Mouse (Mus musculus) hindbrain, postnatal 0 days (tissue): ENCODE measurements around the gene Rnf185. TPM values are rescaled to one million over a fixed set of nuclear protein-coding genes. Genes with fewer than 3 reads are reported as not detected.

Experiments
- ATAC-seq: fragments of 200-750 bp; cut with Nextera tagmentation; 2 replicates; pipeline ENCODE4 v1.8.0; 2017; ENCODE audit warnings: mild to moderate bottlenecking, moderate TSS enrichment, moderate library complexity
- DNase-seq: peaks from one replicate; pipeline ENCODE4 v3.0.0-alpha.2; 2015; ENCODE audit warnings: low spot score
- H3K27ac ChIP-seq: fragments of 300-500 bp; sonication (generic); 2 replicates; pipeline ENCODE4 v1.5.1; 2014; ENCODE audit warnings: mild to moderate bottlenecking
- H3K27me3 ChIP-seq: fragments of 300-500 bp; sonication (generic); 2 replicates; pipeline ENCODE4 v1.6.1; 2014; ENCODE audit warnings: low read length, mixed read lengths; ENCODE audit not compliant: insufficient read depth
- H3K36me3 ChIP-seq: fragments of 300-500 bp; sonication (generic); 2 replicates; pipeline ENCODE4 v1.6.1; 2014; ENCODE audit warnings: low read length, mixed read lengths; ENCODE audit not compliant: insufficient read depth
- H3K4me1 ChIP-seq: fragments of 300-500 bp; sonication (generic); 2 replicates; pipeline ENCODE4 v1.6.1; 2014; ENCODE audit warnings: antibody characterized with exemption, low read length, mixed read lengths; ENCODE audit not compliant: insufficient read depth
- H3K4me2 ChIP-seq: fragments of 300-500 bp; sonication (generic); 2 replicates; pipeline ENCODE4 v1.6.1; 2014; ENCODE audit warnings: low read depth, mild to moderate bottlenecking, low read length, moderate library complexity, mixed read lengths
- H3K4me3 ChIP-seq: fragments of 300-500 bp; sonication (generic); 2 replicates; pipeline ENCODE4 v1.5.1; 2014; ENCODE audit warnings: low read length
- H3K9ac ChIP-seq: fragments of 300-500 bp; sonication (generic); replicated peaks from 2 replicates; pipeline ENCODE4 v1.6.1; 2014; ENCODE audit warnings: mild to moderate bottlenecking, low read length, moderate library complexity, mixed read lengths
- H3K9me3 ChIP-seq: fragments of 300-500 bp; sonication (generic); 2 replicates; pipeline ENCODE4 v1.6.1; 2016; ENCODE audit warnings: low read length, mixed read lengths
- CTCF ChIP-seq: IDR thresholded peaks from 2 replicates; pipeline ENCODE4 v1.5.1; 2016; ENCODE audit warnings: antibody characterized with exemption, control low read depth, low read depth
- WGBS: fragments of 180-500 bp; shearing (Covaris S2); extraction: QIAGEN DNeasy Blood & Tissue Kit; methylation state at CpG from one replicate; pipeline ENCODE4 v1.1.7; 2014; 5-methylcytosine and 5-hydroxymethylcytosine counted together
- polyA plus RNA-seq: library from polyadenylated mRNA; unstranded; fragments of >200 nt; fragmentation: Nextera tagmentation; extraction: Ambion mirVana; gene quantifications from 2 replicates; pipeline ENCODE4 v1.2.1, GENCODE M21; 2015
- total RNA-seq: library from RNA; depleted of rRNA; stranded (reverse); fragments of >200 nt; gene quantifications from 2 replicates; pipeline ENCODE4 v1.2.3, GENCODE M21; 2014

Rnf185 gene
- total and polyA plus RNA-seq, 2 experiments from 2014 or later = 36.1 to 36.6 TPM

- Histone ChIP-seq H3K27ac (no peak overlapping the region), H3K9ac (no peak overlapping the region), H3K27me3 (no peaks in the 10 kb centered on the region), H3K4me2 (no peak overlapping the region), H3K9me3 (no peaks in the 10 kb centered on the region), H3K36me3 (no peaks in the 10 kb centered on the region), H3K4me1 (no peaks in the 10 kb centered on the region), H3K4me3 (no peak overlapping the region)
- no peak for TF ChIP-seq CTCF
- 77% methylated on average over 4 of the region's 4 CpGs for WGBS
- ATAC-seq (no peak), DNase-seq (no peak)
Measured at GRCm38 (mm10) chr11:3433809-3434208, 18.4 kb downstream of the Rnf185 start.

- Histone ChIP-seq H3K4me2 (no peak overlapping the region), H3K27me3 (no peaks in the 10 kb centered on the region), H3K27ac (no peak overlapping the region), H3K36me3 (no peaks in the 10 kb centered on the region), H3K9me3 (no peaks in the 10 kb centered on the region), H3K4me3 (no peak overlapping the region), H3K4me1 (no peaks in the 10 kb centered on the region), H3K9ac (no peak overlapping the region)
- ATAC-seq = no peak
- DNase-seq = no peak
- 88% methylated on average over 6 of the region's 6 CpGs for WGBS
- no peak for TF ChIP-seq CTCF
Measured at GRCm38 (mm10) chr11:3431976-3432603, 20.1 kb downstream of the Rnf185 start.

GRCm38 (mm10) chr11:3431515-3431914 lies 20.6 kb downstream of the Rnf185 start:
- Histone ChIP-seq H3K27me3 (no peaks in the 10 kb centered on the region), H3K4me1 (no peaks in the 10 kb centered on the region), H3K4me2 (no peak overlapping the region), H3K9me3 (no peaks in the 10 kb centered on the region), H3K9ac (no peak overlapping the region), H3K36me3 (peaks cover 2% of the 10 kb centered on the region; the same call in 1 of the 2 replicates), H3K27ac (no peak overlapping the region), H3K4me3 (no peak overlapping the region)
- DNase-seq = no peak
- TF ChIP-seq CTCF = no peak
- 89% methylated on average over 3 of the region's 3 CpGs for WGBS
- no peak for ATAC-seq

- H3K9ac ChIP-seq = no peak overlapping the region
- H3K27me3 ChIP-seq = no peaks in the 10 kb centered on the region
- DNase-seq (no peak), ATAC-seq (no peak)
- WGBS = 88% methylated on average over 7 of the region's 7 CpGs
- H3K9me3 ChIP-seq = no peaks in the 10 kb centered on the region
- H3K4me2 ChIP-seq = no peak overlapping the region
- no peak overlapping the region for H3K27ac ChIP-seq
- H3K36me3 ChIP-seq = peaks cover 25% of the 10 kb centered on the region
- H3K4me3 ChIP-seq = no peak overlapping the region
- no peaks in the 10 kb centered on the region for H3K4me1 ChIP-seq
- no peak for TF ChIP-seq CTCF
Measured at GRCm38 (mm10) chr11:3428632-3429031, 23.5 kb downstream of the Rnf185 start.

GRCm38 (mm10) chr11:3427697-3428230 lies 24.4 kb downstream of the Rnf185 start:
- no peak overlapping the region for H3K4me3 ChIP-seq
- H3K27me3 ChIP-seq = no peaks in the 10 kb centered on the region
- H3K4me1 ChIP-seq = no peaks in the 10 kb centered on the region
- no peak overlapping the region for H3K4me2 ChIP-seq
- no peak overlapping the region for H3K9ac ChIP-seq
- ATAC-seq (no peak), DNase-seq (no peak)
- H3K27ac ChIP-seq = no peak overlapping the region
- WGBS = 84% methylated on average over 3 of the region's 3 CpGs
- TF ChIP-seq CTCF = no peak
- H3K9me3 ChIP-seq = no peaks in the 10 kb centered on the region
- H3K36me3 ChIP-seq = peaks cover 25% of the 10 kb centered on the region

GRCm38 (mm10) chr11:3422242-3422641 lies 29.9 kb downstream of the Rnf185 start:
- ATAC-seq (no peak), DNase-seq (no peak)
- H3K4me2 ChIP-seq = no peak overlapping the region
- no peak overlapping the region for H3K4me3 ChIP-seq
- H3K9me3 ChIP-seq = no peaks in the 10 kb centered on the region
- no peaks in the 10 kb centered on the region for H3K27me3 ChIP-seq
- H3K4me1 ChIP-seq = no peaks in the 10 kb centered on the region
- WGBS = 82% methylated on average over 4 of the region's 4 CpGs
- H3K27ac ChIP-seq = no peak overlapping the region
- H3K36me3 ChIP-seq = peaks cover 40% of the 10 kb centered on the region
- TF ChIP-seq CTCF = no peak
- H3K9ac ChIP-seq = no peak overlapping the region

- Histone ChIP-seq H3K36me3 (peaks cover 25% of the 10 kb centered on the region), H3K4me3 (no peak overlapping the region), H3K4me1 (no peaks in the 10 kb centered on the region), H3K4me2 (no peak overlapping the region), H3K9me3 (no peaks in the 10 kb centered on the region), H3K27ac (no peak overlapping the region), H3K9ac (no peak overlapping the region), H3K27me3 (no peaks in the 10 kb centered on the region)
- TF ChIP-seq CTCF = no peak
- DNase-seq (no peak), ATAC-seq (no peak)
- WGBS = 82% methylated on average over 4 of the region's 4 CpGs
Measured at GRCm38 (mm10) chr11:3418741-3419140, 33.4 kb downstream of the Rnf185 start.
